Mouse (Mus musculus) heart, postnatal 36 days (tissue): ENCODE data around the gene Sema4c. TPM values are rescaled to one million over a fixed set of nuclear protein-coding genes. Genes with fewer than 3 reads are reported as not detected.

Experiments
- DNase-seq, 2 experiments: peaks; one replicate each; pipeline ENCODE4 v3.0.0; 2021 to 2022
- intact Hi-C: fragments of 180-260 bp; cut with DNase I; formaldehyde crosslinking; loops from one replicate; pipeline ENCODE4 v1.15.1; 2025
- microRNA-seq, 2 experiments: library from miRNA; unstranded; fragments of <30 nt; microRNA quantifications; one replicate each; pipeline ENCODE4 v1.2.0; 2021; ENCODE audit warnings: borderline number of aligned reads in 2 of 2
- total RNA-seq, 2 experiments: library from RNA; stranded (reverse); gene quantifications; 2 replicates each; pipeline ENCODE4 v1.2.3; 2021

Gene Sema4c
- total RNA-seq, 2 experiments from 2014 or later, result 15.0 to 17.1 TPM

GRCm38 (mm10) chr1:36513718-36514117 is 44.4 kb downstream of the Sema4c start:
- peak in 1 of 2 experiments; percentile 4 for DNase-seq
- intact Hi-C loops, result loop anchor here (5.0 kb wide), 1 partner anchor 146 kb away; the partner anchor contains the start of gene Kansl3

GRCm38 (mm10) chr1:36513310-36513709 is 44.8 kb downstream of the Sema4c start:
- DNase-seq, result peak in 1 of 2 experiments; percentile 10
- intact Hi-C loops, result loop anchor here (5.0 kb wide), 1 partner anchor 146 kb away; the partner anchor contains the start of gene Kansl3

- no peak for DNase-seq
- intact Hi-C loops, result loop anchor here (5.0 kb wide), 1 partner anchor 146 kb away; the partner anchor contains the start of gene Kansl3
Measured at GRCm38 (mm10) chr1:36512966-36513280, 45.2 kb downstream of the Sema4c start.

GRCm38 (mm10) chr1:36512089-36512965 is 45.8 kb downstream of the Sema4c start:
- intact Hi-C loops, result loop anchor here (5.0 kb wide), 1 partner anchor 145 kb away; the partner anchor contains the start of gene Kansl3
- DNase-seq, result peak; percentile 36 to 64

- intact Hi-C loops, result loop anchor here (2.0 to 5.0 kb wide), 2 partner anchors 39 to 144 kb away; partner anchors contain the start of gene Kansl3
- DNase-seq, result peak; percentile 100
Measured at GRCm38 (mm10) chr1:36511289-36512021, 46.7 kb downstream of the Sema4c start, which contains the start of gene Cnnm3. TSS of gene Cnnm3 (plus strand) at chr1:36511867.

GRCm38 (mm10) chr1:36508238-36508637 is 49.9 kb downstream of the Sema4c start:
- DNase-seq, result no peak
- intact Hi-C loops, result no loop called here

- intact Hi-C loops, result no loop called here
- peak; percentile 78 to 89 for DNase-seq
Measured at GRCm38 (mm10) chr1:36501261-36501660, 56.9 kb downstream of the Sema4c start.

Small RNA genes within 50 kb of the gene (microRNA-seq; reads per million reads assigned to microRNA genes)
- gene Gm47280, result 0 reads per million in 2 experiments

Other genes with a start within 250 kb of the Sema4c start
- 10 to 100 TPM; 58.7 to 63.6 TPM for gene Kansl3, start 189.2 kb downstream of the Sema4c start, total RNA-seq
- not detected for gene Fer1l5, start 186.1 kb downstream of the Sema4c start, total RNA-seq
- 10 to 100 TPM; 21.6 to 28.0 TPM for gene Lman2l, start 113.1 kb downstream of the Sema4c start, total RNA-seq
- gene Cnnm4, start 86.7 kb downstream of the Sema4c start, total RNA-seq, result 1 to 10 TPM; 3.8 to 4.5 TPM
- 10 to 100 TPM; 16.0 to 19.2 TPM for gene Cnnm3, start 46.5 kb downstream of the Sema4c start, total RNA-seq
- gene Ankrd23, start 21.5 kb downstream of the Sema4c start, total RNA-seq, result 100 to 1,000 TPM; 203 to 373 TPM
- 100 to 1,000 TPM in 1 of 2 experiments, 10 to 100 TPM in 1; 93.9 to 209 TPM for gene Gm42417, start 18.9 kb downstream of the Sema4c start, total RNA-seq
- 1 to 10 TPM; 7.3 to 7.8 TPM for gene Ankrd39, start 10.9 kb downstream of the Sema4c start, total RNA-seq
- gene Fam178b, start 124.8 kb upstream of the Sema4c start, total RNA-seq, result under 1 TPM in 1 of 2 experiments, not detected in 1; 0.43 TPM
- gene Cox5b, start 133.1 kb upstream of the Sema4c start, total RNA-seq, result 1,000 to 10,000 TPM; 2,258 to 2,311 TPM
- gene 4933424G06Rik, start 151.8 kb upstream of the Sema4c start, total RNA-seq, result not detected
- 100 to 1,000 TPM in 1 of 2 experiments, 10 to 100 TPM in 1; 97.9 to 113 TPM for gene Actr1b, start 156.1 kb upstream of the Sema4c start, total RNA-seq
- under 1 TPM in 1 of 2 experiments, not detected in 1; 0.27 TPM for gene Zap70, start 203.4 kb upstream of the Sema4c start, total RNA-seq